Mouse (Mus musculus) ovary, adult 18-20 months (tissue): ENCODE results near the gene Rph3al.

Source experiments
- DNase-seq: peaks from one replicate; pipeline ENCODE4 v3.0.0; 2022; ENCODE audit warnings: low spot score, mixed read lengths

Gene Rph3al

GRCm38 (mm10) chr11:75861653-75862052 lies 76.6 kb downstream of the Rph3al start:
- DNase-seq: peak; percentile 44

GRCm38 (mm10) chr11:75861213-75861612 lies 77.0 kb downstream of the Rph3al start:
- peak; percentile 45 for DNase-seq

- DNase-seq: no peak
Observed at GRCm38 (mm10) chr11:75859460-75859859, 78.8 kb downstream of the Rph3al start.

DNA sequence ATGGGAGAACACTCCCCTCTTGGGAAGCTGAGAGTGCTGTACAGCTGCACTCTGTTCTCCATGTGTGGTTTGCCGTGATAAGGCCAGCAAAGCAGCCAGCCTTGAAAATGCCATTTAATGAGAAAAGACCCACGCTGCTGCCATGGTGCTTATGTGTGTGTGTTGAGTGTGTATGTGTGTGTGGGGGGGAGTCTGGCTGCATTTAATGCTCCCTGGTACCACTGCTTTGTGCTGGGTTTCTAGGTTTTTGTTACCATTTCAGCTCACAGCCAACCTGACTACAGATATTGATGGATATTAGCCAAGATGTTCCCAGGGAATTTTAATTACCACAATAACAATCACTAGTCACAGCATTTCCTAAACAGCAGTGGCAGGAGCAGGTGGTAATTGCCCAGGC lies 79.3 kb downstream of the Rph3al start:
- DNase-seq: no peak

DNA sequence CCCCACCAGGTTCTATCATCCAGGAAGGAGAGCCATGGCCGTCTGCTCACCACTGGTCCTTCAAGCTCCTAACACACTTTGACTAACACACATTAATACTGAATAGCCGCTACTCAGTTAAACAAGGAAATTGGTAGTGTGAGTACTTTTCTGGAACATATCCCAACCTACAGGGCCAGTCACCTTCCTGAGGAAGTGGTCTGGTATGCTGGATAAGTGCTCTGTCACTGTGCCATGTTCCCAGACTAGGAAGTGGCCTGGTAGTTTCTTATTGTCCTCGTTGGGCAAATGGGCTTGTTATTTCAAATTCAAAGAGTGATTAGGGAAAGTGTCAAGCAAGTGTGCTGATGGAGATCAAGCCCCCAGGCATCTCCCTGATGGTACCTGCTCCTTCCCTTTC lies 80.4 kb downstream of the Rph3al start:
- no peak for DNase-seq

DNA sequence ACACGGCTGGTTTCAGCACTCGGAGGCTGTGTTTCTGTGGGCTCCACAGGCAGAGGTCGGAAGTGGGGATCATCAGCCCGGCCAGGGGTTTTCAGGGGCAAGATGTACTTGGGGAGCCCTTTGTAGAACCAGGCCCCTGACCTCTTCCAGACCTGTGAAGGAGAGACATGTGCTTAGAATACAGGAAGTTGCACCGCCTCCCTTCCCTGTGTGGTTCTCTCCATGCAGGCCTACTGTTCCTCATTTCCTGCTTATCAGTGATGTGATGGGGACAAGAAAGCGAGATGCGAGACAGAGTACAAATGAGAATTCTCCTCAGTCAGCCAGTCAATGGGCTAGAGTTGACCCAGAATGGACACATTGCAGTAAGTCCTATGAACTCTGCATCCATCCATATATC lies 83.9 kb downstream of the Rph3al start:
- DNase-seq: no peak

- no peak for DNase-seq
Observed at GRCm38 (mm10) chr11:75853067-75853636, 85.1 kb downstream of the Rph3al start.

- no peak for DNase-seq
Observed at GRCm38 (mm10) chr11:75852485-75852884, 85.7 kb downstream of the Rph3al start.

DNA sequence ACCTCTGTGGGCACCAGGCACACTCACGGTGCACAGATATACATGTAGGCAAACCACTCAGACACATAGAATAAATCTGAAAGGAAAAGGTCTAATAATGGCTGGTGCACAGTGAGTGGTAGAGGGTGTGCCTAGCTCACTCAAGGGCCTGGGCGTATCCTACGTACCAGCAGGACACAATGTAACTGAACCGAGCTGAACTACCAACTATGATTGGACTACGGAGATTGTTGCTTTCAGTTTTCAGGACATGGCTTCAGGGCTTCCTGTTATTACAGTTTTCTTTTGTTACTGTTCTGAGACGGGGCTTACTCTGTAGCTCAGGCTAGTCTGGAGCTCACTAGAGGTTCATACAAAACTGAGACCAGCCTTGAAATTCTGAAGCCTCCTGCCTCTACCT lies 88.7 kb downstream of the Rph3al start:
- no peak for DNase-seq

DNA sequence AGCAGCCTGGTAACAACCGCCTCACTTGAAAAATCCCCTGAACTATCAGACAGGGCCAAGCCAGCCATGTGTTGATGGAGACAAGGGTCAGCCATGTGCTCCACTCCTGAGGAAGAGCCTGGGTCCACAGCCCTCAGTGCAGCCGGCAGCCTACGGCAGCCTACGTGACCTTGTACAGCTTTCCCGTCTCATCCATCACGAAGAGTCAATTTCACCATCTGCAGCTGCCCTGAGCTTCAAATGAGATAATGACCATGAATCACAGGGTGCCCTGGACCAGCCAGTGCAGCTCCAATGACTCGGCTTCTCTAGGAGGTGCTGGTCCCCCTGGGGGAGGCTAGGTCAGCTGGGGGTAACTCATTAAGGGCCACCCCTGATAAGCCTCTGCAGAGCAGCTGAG lies 91.6 kb downstream of the Rph3al start:
- peak; percentile 54 for DNase-seq

DNA sequence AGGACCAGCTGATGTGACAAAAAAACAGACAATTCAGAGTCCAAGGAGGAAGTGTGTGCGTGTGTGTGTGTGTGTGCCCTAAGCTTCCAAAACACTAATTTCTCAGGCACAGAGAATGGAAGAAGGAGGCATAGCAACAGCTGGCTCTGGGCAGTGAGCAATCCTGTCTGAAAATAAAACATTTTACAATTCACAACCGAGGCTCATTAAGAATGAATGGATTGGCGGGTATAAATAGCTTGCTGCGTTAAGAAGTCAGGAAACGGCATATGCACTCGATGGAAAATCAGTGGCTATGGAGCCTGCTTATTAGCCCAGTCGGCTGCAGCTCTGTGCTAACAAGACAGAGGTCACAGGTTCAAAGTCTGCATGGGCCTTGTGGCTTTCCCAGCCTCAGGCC lies 92.6 kb downstream of the Rph3al start:
- no peak for DNase-seq

DNA sequence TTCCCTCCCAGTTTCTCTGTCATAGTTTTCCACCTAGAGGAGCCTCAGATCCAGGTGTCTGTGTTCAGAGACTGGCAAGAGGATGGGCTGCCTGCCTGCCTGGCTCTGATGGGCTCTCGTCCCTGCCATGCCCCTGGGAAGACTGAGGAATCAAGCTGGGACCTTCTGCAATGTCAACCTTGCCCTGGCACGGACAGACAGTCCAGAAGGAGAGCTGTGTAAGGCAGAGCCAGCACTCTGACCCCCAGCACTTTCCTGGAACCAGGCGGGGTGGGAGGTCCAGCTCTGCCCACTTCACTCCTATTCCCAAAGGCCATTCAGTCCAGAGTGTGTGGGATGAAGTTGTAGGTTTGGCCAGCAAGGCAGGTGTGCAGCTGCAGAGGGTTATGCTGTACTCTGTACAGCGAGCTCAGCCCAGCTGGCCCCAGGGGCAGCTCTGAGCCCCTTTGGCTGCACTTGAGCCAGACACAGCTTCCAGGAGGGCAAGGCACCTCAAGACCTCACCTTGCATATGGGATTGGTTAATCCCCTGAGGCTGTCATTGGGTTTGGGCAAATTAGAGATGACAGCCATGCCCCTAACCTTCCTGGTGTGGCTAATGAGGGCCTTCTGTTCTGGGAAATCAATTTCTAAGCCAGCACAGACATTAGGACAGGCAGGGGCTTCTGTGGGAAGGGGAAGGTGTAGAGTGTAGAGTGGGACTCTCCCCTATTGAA lies 95.2 kb downstream of the Rph3al start:
- DNase-seq: no peak

DNA sequence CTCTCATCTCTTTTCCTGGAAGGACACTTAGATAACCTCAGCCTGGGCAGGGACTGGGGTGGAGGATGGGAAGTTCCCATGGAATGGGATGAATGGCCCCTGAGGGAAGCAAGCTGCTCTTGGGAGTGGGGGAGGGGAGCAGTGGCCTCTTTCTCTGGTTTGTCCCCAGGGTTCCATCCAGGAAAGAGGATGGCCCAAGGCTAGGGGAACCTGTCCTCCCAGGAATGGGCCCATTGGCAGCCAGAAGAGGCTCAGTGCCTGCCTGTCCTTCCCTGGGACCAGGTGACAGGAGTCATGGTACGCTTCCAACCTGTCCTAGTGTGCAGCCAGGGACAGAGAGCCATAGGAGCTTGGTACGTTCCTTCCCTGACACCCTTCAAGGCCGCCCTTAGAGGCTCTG lies 96.7 kb downstream of the Rph3al start:
- DNase-seq: no peak

GRCm38 (mm10) chr11:75839536-75840430 lies 98.4 kb downstream of the Rph3al start:
- DNase-seq: no peak

DNA sequence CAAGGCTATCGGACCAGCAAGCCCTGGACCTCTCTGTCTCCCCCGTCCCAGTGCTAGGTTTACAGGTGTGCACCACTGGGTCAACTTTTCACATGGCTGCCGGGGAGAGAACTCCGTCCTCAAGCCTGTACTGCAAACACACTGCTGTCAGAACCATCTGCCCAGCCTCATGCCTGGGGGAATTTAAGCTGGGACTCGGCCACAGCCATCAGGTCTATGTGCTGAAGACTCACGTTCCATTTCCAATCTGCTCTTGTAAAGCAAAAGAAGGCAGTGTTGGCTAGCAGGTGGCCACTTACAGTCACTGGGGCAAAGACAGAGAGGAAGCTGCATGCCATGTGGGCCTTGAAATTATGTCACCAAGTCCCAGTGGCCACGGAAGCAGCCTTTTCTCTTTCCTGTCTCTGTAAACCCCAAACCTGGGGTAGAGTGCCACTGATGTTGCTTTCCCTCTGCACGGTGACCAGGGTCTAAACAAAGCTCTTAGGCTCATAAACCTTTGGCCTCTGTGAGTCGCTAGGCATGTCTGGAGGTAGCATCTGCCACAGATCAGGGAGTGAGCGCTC lies 99.3 kb downstream of the Rph3al start:
- DNase-seq: no peak

- DNase-seq: no peak
Observed at GRCm38 (mm10) chr11:75836240-75836610, 102.0 kb downstream of the Rph3al start.

DNA sequence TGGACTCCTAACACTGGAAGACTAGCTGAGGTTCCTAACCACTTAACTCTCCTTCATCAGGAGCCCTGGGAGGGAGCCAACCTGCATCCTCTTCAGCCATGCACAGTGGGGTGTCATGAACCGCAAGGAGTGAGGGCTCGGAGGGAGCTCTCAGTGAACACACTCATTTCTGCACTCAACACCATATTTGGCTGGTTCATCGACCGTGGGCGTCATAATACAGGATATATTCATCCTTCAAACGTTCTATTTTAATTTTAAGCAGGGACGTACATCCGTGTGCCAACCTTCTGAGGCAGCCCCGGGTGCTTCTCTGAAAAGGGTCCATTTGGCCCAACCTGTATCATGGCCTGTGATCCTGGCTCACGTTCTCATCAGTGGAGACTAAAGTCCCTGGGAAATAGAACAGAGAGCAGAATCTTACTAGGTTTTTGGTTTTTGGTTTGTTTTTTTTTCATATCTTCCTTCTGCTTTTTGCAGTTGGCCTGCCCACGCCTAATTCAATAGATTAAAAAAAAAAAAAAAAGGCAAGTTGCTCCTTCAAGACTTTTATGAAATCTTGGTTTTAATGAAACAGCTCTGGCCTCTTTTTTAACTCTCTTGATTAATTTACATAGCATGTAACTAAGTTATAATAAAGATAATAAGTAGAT lies 102.5 kb downstream of the Rph3al start:
- DNase-seq: no peak

DNA sequence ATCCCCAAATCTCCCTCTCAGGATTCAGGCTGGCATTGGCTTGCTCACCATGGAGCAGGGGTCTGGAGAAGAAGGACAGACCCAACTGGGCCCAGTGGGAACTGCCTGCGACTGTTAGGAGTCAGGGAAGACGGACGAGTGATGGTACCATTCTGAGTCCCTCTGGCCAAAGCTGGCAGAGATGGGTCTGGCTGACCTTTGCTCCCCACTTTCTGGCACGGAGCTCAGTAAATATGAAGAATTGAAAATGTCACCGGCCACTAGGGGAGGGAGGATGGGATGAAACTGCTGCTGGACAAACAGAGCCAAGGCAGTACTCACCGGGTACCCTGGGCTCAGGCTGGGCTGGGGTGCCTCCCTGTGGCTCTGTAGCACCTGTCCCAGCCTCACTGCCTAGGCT lies 105.1 kb downstream of the Rph3al start:
- no peak for DNase-seq

- DNase-seq: no peak
Observed at GRCm38 (mm10) chr11:75830386-75830785, 107.8 kb downstream of the Rph3al start.

DNA sequence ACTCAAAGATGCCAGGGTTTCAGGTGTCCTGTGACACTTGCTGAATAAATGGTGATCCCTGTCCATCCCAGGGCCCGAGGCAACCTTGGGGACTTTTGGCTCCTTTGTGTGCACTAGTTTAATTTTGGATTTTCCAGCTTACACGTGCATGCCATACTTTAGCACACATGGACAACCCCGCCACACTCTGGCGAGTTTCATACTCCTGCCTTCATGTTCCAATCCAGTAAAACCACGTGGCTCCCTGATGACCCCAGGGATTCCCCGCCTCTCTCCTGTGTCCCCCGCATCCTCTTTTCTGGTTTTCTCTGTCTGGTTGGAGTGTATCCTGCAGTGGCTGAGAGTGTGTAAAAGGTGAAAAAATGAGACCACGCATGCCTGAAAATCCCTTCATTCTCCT lies 110.8 kb downstream of the Rph3al start:
- DNase-seq: no peak

GRCm38 (mm10) chr11:75823506-75823905 lies 114.7 kb downstream of the Rph3al start:
- DNase-seq: peak; percentile 82

DNA sequence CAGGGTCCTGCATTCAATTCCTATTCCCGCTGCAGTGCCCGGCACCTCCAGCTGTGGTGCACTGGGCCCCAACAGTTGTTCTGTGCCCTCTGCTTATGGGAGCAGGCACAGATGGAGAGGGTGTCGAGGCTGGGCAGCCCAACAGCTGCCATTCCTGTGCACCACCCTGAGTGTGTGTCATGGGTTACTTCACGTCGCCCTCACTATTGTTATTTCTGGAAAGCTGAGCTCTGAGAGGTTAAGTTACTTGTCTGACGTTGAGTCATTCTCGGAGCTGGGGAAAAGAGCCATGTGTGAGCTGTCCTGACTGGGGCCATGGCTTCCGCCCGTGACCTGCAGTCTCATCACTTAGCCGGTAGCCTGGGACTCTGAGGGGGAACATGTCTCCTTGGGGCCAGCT lies 125.1 kb downstream of the Rph3al start:
- DNase-seq: no peak
